Mouse (Mus musculus) frontal cortex, adult 2 months (tissue): ENCODE measurements around the gene Ankfn1. TPM values are rescaled to one million over a fixed set of nuclear protein-coding genes. Genes with fewer than 3 reads are reported as not detected.

Experiments used
- DNase-seq, 2 experiments: peaks; one replicate each; pipeline ENCODE4 v3.0.0; 2022; ENCODE audit warnings: low spot score in 1 of 2; ENCODE audit errors: extremely low spot score in 1 of 2
- polyA plus RNA-seq: library from polyadenylated mRNA; depleted of rRNA; stranded (reverse); fragments of >200 nt; gene quantifications from 2 replicates; pipeline ENCODE4 v1.2.3, GENCODE M21; 2012

Ankfn1 gene
- polyA plus RNA-seq, 1 experiment, result 5.4 TPM

DNA sequence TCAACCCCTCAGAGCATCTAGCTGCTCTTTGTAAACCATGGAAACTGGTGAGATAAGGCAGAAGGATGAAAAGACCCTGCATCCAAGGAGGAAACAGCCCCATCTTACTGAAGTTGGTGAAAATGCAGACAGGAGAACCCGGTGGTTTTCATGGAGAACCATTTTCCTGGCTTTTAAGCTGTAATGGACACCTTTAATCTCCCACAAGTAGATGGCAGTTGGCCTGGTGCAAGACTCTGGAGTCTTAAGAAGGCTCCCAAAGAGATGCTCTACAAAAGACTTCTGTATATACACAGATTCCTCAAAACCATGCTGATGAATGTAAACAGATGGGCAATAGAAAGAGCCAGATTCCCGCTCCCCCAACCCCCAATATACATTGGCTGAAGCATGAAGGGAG lies 276.5 kb downstream of the Ankfn1 start:
- no peak for DNase-seq

DNA sequence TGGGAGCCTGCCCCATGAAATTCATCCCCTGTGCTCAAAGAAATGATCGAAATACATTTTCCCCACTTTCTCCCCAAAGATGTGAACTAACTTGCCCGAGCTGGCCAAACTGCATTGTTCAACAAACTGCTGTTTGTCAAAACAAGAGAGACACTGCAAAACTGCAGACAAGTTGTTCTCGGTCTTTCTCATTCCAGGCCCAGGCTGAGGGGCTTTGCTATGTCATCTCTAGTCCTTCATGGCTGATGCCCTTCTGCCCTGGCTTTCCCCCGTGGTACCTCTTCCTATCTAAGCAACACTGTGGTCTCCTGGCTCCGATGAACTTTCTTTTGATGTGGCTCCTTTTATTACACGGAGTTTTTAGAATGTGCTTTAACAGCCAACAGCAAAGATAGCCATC lies 296.4 kb downstream of the Ankfn1 start:
- no peak for DNase-seq

DNA sequence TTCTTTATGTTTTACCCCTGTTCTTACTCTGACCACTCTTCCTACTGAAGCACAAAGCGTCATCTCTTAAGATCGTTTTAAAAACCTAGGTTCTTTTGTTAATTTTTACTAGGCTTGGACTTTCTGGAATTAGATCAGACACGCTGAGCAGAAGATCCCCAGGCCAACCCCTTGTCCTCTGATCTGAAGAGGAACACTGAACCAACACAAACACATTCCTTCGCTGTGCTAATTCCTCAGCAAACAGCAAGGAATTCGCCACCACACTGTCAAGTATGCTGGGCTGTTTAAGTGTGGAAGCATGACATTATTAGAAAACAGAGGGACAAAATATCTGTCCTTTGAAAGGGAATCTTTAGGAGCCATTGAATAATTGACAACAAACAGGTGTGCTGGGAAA lies 300.5 kb downstream of the Ankfn1 start:
- DNase-seq, result no peak

DNA sequence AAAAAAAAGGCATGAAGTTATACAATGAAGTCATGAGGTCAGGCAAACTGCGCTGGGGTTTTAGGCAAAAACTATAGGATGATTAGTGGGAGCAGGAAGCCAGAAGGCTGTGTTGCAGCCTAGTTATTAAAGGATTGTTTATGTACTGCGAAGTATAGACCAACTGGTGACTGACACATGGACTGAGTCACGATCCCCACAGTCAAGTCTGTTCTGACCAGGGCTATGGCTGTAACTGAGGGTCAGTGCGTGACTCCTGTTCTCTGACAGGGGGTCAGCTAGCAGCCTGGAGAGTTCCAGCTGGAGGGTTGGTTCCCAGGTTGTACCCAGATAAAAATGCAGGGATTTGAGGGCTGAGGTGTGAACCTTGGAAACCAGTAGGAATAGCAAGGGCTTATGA lies 301.4 kb downstream of the Ankfn1 start:
- no peak for DNase-seq

DNA sequence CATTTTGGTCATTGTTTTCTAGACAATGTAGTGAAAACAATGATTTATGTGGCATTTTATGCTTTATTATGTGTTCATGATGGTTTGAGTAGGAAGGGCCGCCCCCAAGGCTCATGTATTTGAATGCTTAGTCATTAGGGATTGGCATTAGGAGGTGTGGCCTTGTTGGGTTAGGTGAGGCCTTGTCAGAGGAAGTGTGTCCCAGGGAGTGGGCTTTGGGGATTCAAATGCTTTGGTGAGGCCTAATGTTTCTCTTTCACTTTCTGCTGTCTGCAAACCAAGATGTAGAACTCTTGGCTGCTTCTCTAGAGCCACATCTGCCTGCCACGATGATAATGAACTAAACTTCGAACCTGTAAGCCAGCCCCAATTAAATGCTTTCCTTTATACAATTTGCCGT lies 304.6 kb downstream of the Ankfn1 start:
- no peak for DNase-seq

DNA sequence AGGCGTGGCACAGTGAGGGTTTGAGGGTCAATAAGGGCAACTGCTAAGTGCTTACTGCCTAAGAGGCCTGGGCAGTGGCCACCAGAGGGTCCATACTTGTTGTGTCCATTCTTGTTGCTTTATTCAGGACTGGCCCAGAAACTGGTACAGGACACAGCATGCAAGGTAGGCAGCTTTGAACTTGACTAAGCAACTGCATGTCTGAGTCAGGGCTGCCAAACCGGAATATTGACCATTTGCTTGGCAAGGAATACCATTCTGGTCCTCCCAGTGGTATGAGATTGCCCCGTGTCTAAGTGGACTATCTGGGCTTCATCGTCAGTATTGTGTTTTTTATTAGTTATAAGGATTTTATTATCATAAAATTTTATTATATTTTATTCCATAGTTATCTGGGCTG lies 312.1 kb downstream of the Ankfn1 start:
- DNase-seq, result no peak

DNA sequence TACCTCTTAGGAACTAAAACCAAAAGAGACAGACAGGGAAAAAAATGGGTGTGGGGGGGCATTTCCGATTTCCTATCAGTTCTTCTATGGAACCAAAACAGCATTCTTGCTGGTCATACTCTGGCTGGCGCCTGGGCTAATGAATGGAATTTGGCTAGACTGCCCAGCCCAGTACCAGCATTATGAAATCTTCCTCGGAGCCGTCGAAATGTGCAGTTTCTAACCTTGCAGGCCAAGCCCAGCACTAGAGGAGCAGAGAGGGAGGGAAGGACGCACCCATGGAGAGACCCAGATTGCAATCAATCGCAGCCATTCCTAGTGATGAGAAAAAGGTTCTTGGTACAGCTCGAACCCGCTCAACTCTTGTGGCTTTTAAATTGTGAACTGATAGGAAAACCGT lies 315.2 kb downstream of the Ankfn1 start:
- no peak for DNase-seq

DNA sequence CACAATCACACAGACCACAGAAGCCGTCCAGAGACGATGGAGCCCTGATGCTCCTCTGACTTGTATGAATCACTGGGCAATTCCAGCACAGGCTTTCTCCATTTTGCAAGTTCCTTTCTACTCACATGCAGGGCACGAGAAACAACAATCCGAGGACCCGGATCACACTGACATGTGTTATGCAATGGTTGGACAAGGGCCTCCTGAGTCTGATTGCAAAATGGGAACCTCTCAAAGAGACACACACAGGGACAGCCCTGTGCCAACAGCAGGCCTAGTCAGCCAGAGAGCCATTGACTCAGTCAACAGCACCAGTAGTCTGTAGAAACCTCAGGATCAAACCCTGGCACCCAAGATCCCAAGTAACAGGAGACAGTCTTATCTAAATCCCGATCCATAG lies 318.0 kb downstream of the Ankfn1 start:
- DNase-seq, result no peak

DNA sequence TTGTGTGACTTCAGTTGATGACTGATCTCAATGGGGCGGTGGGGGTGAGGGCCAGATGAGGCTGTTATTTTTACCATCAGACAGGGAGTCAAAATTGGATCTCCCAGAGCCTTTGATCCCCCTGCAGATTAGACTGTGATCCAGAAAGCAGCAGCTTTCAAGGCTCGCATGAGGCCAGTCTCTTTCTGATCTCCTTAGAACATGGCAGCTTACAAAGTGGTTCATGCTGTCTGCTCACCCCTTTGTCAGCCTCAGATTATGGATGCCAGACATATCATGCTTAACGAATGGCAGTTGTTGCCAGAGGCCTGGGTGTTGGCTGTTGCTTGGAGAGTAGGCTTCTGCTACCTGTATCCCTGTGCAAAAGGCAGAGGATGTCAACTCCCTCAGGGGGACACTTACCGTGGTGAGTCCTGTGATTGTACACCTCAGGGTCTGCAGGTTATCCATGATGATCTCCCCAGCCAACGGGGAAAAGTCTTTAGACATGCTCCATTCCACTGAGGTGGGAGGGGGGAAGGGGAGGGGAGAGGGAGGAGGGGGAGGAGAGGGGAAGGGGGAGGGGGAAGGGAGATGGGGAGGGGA lies 321.7 kb downstream of the Ankfn1 start:
- no peak for DNase-seq

DNA sequence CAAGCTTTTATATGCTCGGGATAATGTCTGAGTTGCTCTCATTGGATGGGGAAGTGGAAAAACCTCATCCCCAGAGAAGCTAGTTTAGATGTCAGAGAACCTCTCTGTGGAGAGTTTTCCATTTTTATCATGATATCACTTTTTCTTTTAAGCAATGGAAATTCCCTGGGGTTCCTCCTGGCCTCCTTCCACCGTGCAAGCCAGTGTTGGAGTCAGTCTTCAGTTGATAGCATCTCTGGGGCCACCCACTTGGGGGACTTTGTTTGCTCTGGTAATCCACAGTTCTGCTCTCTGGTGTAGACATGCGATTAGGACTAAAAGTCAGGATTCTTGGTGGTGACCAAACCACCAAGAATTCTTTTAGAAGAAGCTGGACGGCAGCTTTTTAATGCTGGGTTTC lies 322.8 kb downstream of the Ankfn1 start:
- DNase-seq, result no peak

DNA sequence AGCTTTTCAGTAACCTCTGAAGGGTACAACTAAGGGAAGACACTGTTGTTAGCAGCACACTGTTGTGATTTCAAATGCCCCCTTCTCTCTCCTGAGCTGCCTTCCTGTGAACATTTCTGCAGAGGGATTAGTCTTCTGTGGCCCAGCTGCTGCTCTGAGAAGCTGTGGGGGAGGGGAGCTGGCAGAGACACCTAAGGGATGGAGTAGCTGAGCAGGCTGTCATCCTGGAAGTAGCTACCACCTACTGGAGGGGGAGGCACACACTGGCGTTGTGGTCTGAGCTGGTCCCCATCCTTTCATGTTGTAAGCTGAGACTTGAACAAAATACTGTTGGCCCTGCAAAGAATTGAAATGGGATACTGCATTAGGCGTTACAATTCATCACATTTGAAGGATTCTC lies 324.6 kb downstream of the Ankfn1 start:
- DNase-seq, result peak; percentile 7 to 52

DNA sequence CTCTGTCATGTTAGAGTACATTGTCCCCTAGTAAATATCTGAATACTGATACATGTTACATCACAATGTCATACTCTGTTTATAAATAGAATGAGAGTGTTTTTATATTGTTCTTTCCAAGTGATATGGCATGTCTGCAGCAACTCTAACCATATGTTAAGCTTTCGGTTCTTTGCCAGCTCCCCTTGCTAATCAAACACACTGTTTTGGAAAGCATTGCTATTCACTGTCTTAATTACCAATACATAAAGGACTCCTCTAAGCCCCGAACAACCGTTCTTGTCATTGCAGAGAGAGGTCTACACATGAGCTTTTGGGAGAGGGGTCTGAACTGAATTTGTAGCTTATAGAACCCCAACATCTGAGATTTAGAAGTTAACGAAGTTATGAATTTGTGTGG lies 327.0 kb downstream of the Ankfn1 start:
- no peak for DNase-seq

DNA sequence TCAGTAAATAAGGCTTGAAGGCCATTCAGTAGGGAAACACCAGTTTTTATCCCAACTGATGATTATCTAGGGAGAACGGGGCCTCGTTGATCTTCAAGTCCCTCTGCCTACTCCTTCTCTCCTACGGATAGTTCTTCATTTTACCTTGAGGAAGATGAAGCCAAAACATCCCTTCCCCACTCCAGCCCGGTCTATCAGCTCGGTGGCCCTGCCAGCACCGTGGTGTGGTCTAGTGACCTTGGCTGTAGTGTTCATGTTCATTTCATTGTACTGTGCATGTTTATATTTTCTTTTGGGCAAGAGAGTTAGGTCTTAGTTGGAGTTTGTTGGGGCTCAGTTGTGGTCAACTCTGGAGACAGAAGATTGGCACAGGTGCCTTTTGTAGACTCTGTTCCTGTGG lies 328.5 kb downstream of the Ankfn1 start:
- no peak for DNase-seq

DNA sequence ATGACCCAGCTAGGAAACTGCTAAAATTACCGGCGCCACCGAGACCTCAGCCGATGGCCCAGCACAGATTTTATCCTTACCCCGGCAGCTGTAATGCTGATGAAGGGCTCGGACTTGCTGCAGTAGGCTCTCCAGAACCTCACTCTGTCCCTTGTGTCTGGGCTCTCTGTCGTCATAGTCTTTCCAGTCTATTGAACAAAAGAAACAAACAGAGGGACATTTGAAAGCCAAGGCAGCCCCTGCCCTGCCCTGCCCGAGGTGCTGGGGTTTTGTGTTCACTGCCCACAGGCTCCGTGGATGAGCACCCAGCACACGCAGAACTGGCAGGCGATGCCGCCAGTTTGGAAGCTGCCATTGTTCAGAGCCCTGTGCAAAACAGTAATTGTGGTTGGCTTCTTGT lies 330.0 kb downstream of the Ankfn1 start:
- no peak for DNase-seq

DNA sequence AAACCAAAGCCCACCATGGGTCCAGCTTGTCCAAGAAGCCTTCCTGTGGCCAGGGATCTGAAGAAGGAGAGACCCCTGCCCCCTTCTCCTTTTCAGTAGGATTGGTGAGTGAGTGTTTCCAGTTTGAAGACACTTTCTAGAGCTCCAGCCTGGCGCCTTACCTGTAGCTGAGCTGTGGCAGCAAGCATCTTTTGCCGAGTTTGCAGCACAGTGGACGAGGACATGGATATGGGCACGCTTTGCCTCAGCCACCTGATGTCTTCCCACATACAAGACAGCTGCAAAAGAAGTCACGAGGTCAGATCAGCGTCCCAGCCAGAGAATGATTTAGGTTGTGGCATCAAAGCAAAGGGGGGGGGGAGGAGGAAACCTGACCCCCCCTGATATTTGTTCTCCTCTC lies 336.9 kb downstream of the Ankfn1 start:
- DNase-seq, result no peak

DNA sequence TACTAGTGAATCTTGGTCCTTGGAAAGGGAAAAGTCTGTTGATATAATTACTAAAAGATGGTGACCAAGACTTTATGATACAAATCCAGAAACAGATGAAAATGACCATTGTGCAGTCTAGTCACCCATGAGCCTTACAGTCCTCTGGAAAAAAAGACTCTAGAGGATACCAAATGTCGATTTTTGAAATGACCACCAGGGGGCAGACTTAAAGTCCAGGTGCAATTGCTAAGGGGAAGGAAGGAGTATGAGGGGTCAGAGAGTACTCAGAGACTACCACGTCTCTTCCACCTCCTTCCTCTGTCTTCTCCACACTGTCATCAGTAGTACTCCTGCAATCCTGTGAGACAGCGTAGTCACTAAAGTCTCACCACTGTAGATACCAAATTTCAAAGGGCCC lies 353.1 kb downstream of the Ankfn1 start:
- DNase-seq, result peak in 1 of 2 experiments; percentile 48

DNA sequence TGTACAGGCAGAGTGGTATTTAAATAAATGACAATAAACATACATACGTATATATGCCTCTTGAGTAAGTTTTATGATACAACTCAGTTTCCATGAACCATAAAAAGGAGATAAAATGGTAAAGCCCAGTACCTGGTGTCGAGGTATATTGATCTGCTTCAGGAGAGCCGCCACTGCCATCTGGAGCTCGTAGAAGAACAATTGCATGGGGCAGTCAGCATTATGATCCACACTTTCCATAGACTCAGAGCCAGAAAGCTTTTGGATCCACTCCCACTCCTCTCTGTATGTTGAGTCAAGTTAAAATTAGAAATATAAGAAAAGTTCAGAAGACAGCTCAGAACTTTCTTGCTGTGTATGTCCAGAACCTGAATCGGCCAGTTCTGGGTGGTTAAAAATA lies 354.8 kb downstream of the Ankfn1 start:
- no peak for DNase-seq

DNA sequence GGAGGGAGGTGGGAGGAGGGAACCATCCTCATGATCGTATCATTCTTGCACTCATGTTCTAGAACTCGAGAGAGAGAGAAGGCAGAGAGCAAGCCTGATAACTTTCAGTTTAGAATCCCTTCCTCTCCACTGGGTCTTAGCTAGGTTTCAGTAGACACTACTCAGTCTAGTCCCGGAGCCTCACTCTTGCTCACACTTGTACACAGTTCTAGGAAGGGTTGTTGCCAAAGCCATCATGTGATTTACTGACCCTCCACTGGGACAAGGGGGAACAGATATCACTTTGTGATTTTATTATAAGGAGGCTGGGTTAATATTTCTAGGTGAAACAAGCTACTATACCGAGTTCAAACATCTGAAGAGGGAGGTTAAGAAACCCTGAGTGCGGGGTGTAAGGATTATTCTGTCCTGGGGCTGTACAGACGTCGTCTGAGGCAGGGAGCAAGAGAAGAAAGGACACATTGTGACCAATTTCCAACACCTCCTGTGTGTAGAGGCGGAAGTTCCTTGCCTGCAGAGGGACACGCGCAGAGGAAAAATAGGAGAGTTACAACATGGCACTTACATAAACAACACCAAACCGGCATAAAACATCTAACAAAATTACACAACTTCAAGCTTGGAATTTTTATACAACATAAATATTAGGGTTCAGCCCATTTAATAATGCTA lies 356.6 kb downstream of the Ankfn1 start:
- DNase-seq, result no peak

DNA sequence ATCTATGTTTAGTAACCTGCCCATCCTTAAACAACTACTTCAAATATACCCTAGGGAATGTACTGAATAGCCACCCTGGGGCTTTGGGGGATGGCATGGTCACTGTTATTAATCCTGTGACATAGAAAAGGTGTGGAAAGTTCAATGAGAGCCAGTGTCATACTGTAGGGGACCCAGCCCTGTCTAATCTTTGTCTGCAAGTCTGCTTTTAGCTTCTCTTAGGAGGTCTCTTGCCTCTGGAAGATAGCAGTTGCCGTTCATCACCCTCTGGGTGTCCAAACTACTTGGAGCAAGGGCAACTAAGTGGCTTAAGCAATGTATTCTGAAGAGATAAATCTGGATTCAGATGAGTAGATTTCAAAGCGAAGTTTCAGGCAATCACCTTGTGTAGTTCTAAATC lies 357.6 kb downstream of the Ankfn1 start:
- no peak for DNase-seq

DNA sequence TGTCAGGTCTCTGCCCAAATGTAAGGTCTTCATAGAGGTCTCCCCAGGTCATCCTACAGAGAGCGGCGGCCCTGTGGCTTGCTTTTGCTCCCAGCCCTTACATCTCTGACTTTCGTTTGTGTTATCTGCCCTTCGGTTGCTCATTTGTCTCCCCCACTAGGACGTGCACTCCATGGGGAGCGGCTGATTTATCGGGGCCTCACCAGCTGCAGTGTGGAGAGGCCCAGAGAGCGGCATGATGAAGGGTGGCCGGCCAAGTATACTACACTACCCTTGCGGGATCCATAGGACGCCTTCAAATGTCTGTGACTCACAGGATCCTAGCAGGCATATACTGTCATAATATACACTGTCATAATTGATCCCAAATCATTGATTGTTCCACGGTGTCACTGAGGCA lies 358.8 kb downstream of the Ankfn1 start:
- no peak for DNase-seq

DNA sequence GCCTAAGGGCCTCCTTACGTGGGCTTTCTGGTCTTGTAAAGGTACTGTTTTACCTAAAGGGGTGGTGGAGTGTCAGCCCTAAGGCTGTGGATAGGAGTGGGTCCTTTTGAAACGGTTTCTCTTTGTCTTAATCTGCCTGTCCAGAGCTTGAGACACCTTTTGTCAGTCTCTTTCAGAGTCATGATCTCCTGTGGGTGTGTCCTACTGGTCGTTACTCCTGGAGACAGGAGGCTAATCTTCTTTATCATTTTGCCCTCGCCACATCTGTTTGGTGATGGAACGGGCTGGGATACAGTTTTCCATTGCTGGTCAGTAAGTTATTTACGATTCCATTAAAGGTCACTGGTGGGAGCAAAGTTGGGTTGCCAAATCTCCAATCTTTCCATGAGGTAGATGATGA lies 360.7 kb downstream of the Ankfn1 start:
- no peak for DNase-seq

DNA sequence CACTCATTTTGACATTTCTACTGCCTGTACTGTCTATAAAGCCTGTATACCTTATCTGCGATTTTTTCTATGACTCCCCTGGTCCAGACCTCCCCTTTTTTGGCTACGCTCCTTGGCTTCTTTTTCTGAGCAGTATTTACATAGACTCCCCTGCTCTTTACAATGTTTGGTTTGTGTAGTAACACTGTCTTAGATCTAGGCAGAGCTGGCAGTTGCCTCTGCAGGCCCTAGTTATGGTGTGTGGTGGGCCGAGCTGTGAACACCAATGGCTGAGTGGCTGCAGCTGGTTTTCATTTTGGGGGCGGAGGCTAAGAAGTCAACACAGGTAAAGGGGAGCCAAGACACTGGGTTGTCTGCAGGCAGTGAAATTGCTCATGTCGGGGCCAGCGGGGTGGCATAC lies 368.7 kb downstream of the Ankfn1 start:
- DNase-seq, result no peak

DNA sequence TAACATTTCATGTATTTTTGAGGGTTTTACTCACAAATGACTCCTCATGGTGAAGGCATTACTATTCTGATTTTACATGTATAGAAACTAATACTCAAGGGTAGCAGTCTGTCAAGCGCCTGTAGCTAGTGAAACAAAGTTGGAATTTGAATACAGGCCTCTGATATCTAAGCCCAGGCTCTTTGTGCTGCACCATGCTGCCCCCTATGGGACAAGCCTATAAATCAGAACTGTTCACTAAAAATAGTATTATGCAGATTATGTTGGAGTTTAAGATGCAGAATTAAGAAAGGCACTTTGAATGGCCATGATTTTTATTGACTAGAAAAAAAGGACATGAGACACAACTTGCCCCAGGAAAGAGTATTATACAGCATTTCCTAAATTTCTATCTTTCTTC lies 373.0 kb downstream of the Ankfn1 start:
- peak in 1 of 2 experiments; percentile 21 for DNase-seq
